Mouse (Mus musculus): ENCODE results near the gene Tada3. TPM values are rescaled to one million over a fixed set of nuclear protein-coding genes. Genes with fewer than 3 reads are reported as not detected.
A peak's percentile ranks its signal among the peaks of the same experiment; 100 is the strongest.

Tada3 gene
- polyA plus RNA-seq, 1 experiment, result 31.6 TPM

DNA sequence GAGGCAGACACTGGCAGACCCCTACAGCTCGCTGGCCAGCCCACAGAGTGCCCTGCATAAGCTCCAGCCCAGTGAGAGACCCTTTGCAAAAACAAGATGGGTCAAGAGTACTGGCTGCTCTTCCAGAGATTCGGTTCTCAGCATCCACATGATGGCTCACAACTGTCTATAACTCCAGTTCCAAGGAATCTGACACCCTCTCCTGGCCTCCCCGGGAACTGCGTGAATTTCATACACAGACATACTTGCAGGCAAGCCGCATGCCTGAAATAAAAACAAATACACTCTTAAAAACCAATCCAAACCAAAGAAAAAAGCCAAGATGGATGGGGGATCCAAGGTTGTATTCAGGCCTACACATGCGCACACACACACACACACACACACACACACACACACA, 17.8 kb upstream of the Tada3 start:
- Histone ChIP-seq H3K4me3 (ENCODE audit: insufficient read depth, low read depth, low read length) (no peak overlapping the region), H3K27ac (replicated peaks; ENCODE audit: low read depth, low read length) (no peak overlapping the region), H3K4me1 (ENCODE audit: control insufficient read depth, insufficient read depth, insufficient read length, low read length) (peaks cover 13% of the 10 kb centered on the region)

GRCm38 (mm10) chr6:113394811-113395210, 17.1 kb upstream of the Tada3 start:
- peaks cover 13% of the 10 kb centered on the region for H3K4me1 ChIP-seq (ENCODE audit: control insufficient read depth, insufficient read depth, insufficient read length, low read length)
- H3K27ac ChIP-seq (replicated peaks; ENCODE audit: low read depth, low read length), result no peak overlapping the region
- H3K4me3 ChIP-seq (ENCODE audit: insufficient read depth, low read depth, low read length), result no peak overlapping the region

- Histone ChIP-seq H3K4me3 (ENCODE audit: insufficient read depth, low read depth, low read length) (no peak overlapping the region), H3K4me1 (ENCODE audit: control insufficient read depth, insufficient read depth, insufficient read length, low read length) (peaks cover 13% of the 10 kb centered on the region), H3K27ac (replicated peaks; ENCODE audit: low read depth, low read length) (peak overlapping the region; percentile 40; the same call in 1 of the 2 replicates)
Observed at GRCm38 (mm10) chr6:113393951-113394350, 16.3 kb upstream of the Tada3 start.

GRCm38 (mm10) chr6:113392387-113393071, 14.8 kb upstream of the Tada3 start:
- peak overlapping the region; percentile 60 for H3K4me3 ChIP-seq (ENCODE audit: insufficient read depth, low read depth, low read length)
- peaks cover 13% of the 10 kb centered on the region for H3K4me1 ChIP-seq (ENCODE audit: control insufficient read depth, insufficient read depth, insufficient read length, low read length)
- H3K27ac ChIP-seq (replicated peaks; ENCODE audit: low read depth, low read length), result no peak overlapping the region

GRCm38 (mm10) chr6:113392015-113392386, 14.3 kb upstream of the Tada3 start:
- Histone ChIP-seq H3K4me1 (ENCODE audit: control insufficient read depth, insufficient read depth, insufficient read length, low read length) (peaks cover 13% of the 10 kb centered on the region), H3K27ac (replicated peaks; ENCODE audit: low read depth, low read length) (no peak overlapping the region), H3K4me3 (ENCODE audit: insufficient read depth, low read depth, low read length) (peak overlapping the region; percentile 60)

GRCm38 (mm10) chr6:113390715-113391114, 13.0 kb upstream of the Tada3 start:
- Histone ChIP-seq H3K4me1 (ENCODE audit: control insufficient read depth, insufficient read depth, insufficient read length, low read length) (peaks cover 13% of the 10 kb centered on the region), H3K4me3 (ENCODE audit: insufficient read depth, low read depth, low read length) (no peak overlapping the region), H3K27ac (replicated peaks; ENCODE audit: low read depth, low read length) (no peak overlapping the region)

DNA sequence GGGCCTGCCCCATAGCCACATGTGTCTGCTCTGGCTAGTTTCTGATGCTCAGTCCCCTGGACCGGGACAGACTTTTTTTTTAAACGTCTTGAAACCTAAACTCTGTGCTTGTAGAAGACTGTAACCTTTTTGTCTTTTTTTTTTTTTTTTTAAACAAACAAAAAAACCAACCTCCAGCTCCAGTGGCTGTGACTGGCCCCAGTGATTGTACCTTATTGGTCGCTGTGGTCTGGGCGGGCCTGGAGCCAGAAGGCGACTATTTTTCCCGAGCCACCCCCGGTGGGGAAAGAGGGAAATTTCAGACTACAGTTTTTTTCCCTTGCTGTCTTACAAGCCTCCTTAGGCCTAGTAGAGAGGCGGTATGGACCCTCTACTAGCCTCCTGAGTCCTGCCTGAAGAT, 11.3 kb upstream of the Tada3 start, which contains the start of gene Ttll3:
Gene Ttll3 (plus strand): TSS at position 301 of the 400 bp plus-strand sequence.
- peaks cover 10% of the 10 kb centered on the region for H3K4me1 ChIP-seq (ENCODE audit: control insufficient read depth, insufficient read depth, insufficient read length, low read length)
- H3K27ac ChIP-seq (replicated peaks; ENCODE audit: low read depth, low read length), result no peak within 1 kb of the TSS
- H3K4me3 ChIP-seq (ENCODE audit: insufficient read depth, low read depth, low read length), result no peak within 1 kb of the TSS

DNA sequence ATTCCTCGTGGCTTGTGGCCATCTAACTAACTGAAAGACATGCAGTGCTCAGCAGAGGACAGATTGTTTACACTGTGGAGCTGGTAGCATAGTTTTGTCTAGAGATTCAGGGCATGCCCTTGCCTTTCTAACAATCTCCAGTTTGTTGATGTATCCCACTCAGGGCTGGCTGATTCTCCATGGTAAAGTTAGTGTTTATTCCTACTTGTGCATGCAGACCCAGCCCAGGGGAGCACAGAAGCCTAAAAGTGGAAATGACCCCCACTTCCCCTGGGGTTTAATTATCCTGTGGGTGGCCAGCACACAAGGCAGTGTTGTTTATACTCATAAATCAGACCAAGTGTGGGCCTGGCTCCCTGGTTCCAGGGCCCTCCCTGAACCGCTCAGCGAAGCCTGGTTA, 8.3 kb upstream of the Tada3 start:
- Histone ChIP-seq H3K4me3 (ENCODE audit: insufficient read depth, low read depth, low read length) (no peak overlapping the region), H3K27ac (replicated peaks; ENCODE audit: low read depth, low read length) (no peak overlapping the region), H3K4me1 (ENCODE audit: control insufficient read depth, insufficient read depth, insufficient read length, low read length) (peaks cover 1% of the 10 kb centered on the region; the same call in 1 of the 2 replicates)

- H3K27ac ChIP-seq (replicated peaks; ENCODE audit: low read depth, low read length), result no peak overlapping the region
- no peak overlapping the region for H3K4me3 ChIP-seq (ENCODE audit: insufficient read depth, low read depth, low read length)
- no peaks in the 10 kb centered on the region for H3K4me1 ChIP-seq (ENCODE audit: control insufficient read depth, insufficient read depth, insufficient read length, low read length)
Observed at GRCm38 (mm10) chr6:113385160-113385714, 7.6 kb upstream of the Tada3 start.

DNA sequence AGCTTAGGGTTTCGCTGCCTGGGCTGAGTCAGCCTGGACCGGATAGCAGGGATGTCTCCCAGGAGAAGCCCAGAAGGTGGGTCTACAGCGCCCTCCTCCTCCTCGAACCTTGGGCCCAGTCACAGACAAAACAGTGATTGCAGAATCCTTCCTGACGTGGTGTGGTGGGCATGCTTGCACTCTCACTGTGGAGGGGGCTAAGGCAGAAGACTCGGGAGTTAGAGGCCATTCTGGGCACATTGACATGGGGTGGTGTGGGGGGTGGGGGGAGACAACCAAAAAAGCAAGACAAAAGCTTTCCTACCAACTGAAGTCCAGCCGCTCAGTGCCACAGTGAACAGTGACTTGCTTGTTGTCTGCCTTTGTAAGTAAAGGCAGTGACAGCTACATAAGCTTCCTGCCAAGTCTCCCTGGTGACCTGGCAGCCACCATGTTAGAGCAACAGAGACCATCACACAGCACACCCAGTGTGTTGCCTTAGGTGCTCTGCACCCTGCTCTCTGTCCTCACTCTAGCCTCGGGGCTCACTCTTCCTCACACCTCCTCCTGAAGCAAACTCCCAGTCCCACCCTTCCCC, 6.8 kb upstream of the Tada3 start:
- Histone ChIP-seq H3K4me1 (ENCODE audit: control insufficient read depth, insufficient read depth, insufficient read length, low read length) (no peaks in the 10 kb centered on the region; the same call in 1 of the 2 replicates), H3K4me3 (ENCODE audit: insufficient read depth, low read depth, low read length) (no peak overlapping the region), H3K27ac (replicated peaks; ENCODE audit: low read depth, low read length) (no peak overlapping the region)

GRCm38 (mm10) chr6:113380480-113380879, 2.8 kb upstream of the Tada3 start:
- H3K4me3 ChIP-seq (ENCODE audit: insufficient read depth, low read depth, low read length), result no peak overlapping the region
- no peak overlapping the region for H3K27ac ChIP-seq (replicated peaks; ENCODE audit: low read depth, low read length)
- peaks cover 4% of the 10 kb centered on the region; the same call in 1 of the 2 replicates for H3K4me1 ChIP-seq (ENCODE audit: control insufficient read depth, insufficient read depth, insufficient read length, low read length)

- H3K4me1 ChIP-seq (ENCODE audit: control insufficient read depth, insufficient read depth, insufficient read length, low read length), result peaks cover 4% of the 10 kb centered on the region; the same call in 1 of the 2 replicates
- peak overlapping the region; percentile 49 for H3K4me3 ChIP-seq (ENCODE audit: insufficient read depth, low read depth, low read length)
- no peak overlapping the region; the same call in 1 of the 2 replicates for H3K27ac ChIP-seq (replicated peaks; ENCODE audit: low read depth, low read length)
Observed at GRCm38 (mm10) chr6:113379246-113379645, 1.6 kb upstream of the Tada3 start.

- Histone ChIP-seq H3K27ac (replicated peaks; ENCODE audit: low read depth, low read length) (peak overlapping the region; percentile 83), H3K4me3 (ENCODE audit: insufficient read depth, low read depth, low read length) (peak overlapping the region; percentile 61), H3K4me1 (ENCODE audit: control insufficient read depth, insufficient read depth, insufficient read length, low read length) (peaks cover 4% of the 10 kb centered on the region; the same call in 1 of the 2 replicates)
Observed at GRCm38 (mm10) chr6:113377172-113377495, 549 bp downstream of the Tada3 start.

DNA sequence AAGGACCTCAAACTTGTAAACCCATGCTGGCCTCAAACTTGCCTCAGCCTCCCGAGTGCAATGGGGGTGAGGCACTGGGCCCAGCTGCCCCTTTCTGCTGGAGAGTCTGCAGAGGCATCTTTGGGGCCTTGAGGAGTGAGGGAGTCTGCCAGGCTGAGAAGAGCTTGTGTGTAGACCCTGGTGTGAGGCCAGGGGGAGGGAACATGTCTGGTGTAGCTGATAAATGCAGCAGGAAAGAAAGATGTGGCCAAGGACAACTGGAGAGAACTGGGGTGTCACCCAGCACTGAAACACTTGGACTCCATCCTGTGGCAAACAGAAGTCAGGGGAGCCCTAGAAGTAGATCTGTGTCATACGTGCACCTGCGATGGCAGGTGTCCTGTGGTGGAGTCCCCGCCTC, 4.2 kb downstream of the Tada3 start:
- no peak overlapping the region for H3K27ac ChIP-seq (replicated peaks; ENCODE audit: low read depth, low read length)
- H3K4me3 ChIP-seq (ENCODE audit: insufficient read depth, low read depth, low read length), result no peak overlapping the region
- H3K4me1 ChIP-seq (ENCODE audit: control insufficient read depth, insufficient read depth, insufficient read length, low read length), result no peaks in the 10 kb centered on the region

DNA sequence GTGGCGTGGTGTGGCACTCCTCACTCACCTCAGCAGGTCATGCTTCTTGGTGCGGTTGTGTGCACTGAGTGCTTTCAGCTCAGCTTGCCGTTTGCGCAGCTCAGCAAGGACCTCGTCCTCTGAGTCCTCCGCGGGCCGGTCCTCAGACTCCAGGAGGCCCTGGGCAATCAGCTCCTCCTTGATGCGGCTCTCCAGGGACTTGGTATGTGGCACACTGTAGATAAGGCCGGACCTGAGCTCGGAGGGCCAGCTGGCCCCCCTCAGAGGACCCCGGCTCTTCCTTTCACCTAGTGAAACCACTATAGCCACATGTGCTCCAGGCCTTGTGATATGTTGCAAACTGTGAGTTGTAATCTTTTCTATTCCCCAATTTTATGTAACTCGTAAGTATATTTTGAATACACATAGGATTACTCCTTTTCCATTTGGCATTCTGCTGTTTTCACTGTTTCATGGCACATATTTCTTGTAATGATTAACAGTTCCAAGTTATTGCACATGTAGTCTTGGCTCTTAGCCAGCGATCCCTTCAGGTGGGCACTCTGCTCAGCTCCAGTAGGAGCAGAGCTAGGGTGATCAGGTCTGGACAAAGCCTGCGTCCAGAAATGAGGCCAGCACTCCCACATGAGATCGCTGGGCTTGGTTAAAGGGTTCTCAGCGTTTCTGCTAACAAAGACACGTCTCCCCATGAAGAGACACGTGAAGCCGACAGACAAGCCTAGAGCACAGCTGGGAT, 7.3 kb downstream of the Tada3 start:
- H3K4me3 ChIP-seq (ENCODE audit: insufficient read depth, low read depth, low read length), result no peak overlapping the region
- H3K4me1 ChIP-seq (ENCODE audit: control insufficient read depth, insufficient read depth, insufficient read length, low read length), result no peaks in the 10 kb centered on the region
- no peak overlapping the region for H3K27ac ChIP-seq (replicated peaks; ENCODE audit: low read depth, low read length)
